Mouse (Mus musculus) neural tube, embryonic 12.5 days (tissue): Measurements from ENCODE around the gene Nudt3. TPM values are rescaled to one million over a fixed set of nuclear protein-coding genes. Genes with fewer than 3 reads are reported as not detected.

Experiments used
- ATAC-seq: fragments of 200-750 bp; cut with Nextera tagmentation; 2 replicates; pipeline ENCODE4 v1.8.0; 2017; ENCODE audit warnings: low read depth, mild to moderate bottlenecking, moderate TSS enrichment, moderate library complexity; ENCODE audit not compliant: low FRiP score
- H3K27ac ChIP-seq: fragments of 300-500 bp; sonication (generic); 2 replicates; pipeline ENCODE4 v1.5.1; 2016
- H3K27me3 ChIP-seq: fragments of 300-500 bp; sonication (generic); replicated peaks from 2 replicates; pipeline ENCODE4 v1.6.1; 2016; ENCODE audit warnings: mild to moderate bottlenecking
- H3K36me3 ChIP-seq: fragments of 300-500 bp; sonication (generic); 2 replicates; pipeline ENCODE4 v1.6.1; 2016; ENCODE audit warnings: mild to moderate bottlenecking
- H3K4me1 ChIP-seq: fragments of 300-500 bp; sonication (generic); 2 replicates; pipeline ENCODE4 v1.6.1; 2016
- H3K4me2 ChIP-seq: fragments of 300-500 bp; sonication (generic); replicated peaks from 2 replicates; pipeline ENCODE4 v1.6.1; 2016; ENCODE audit warnings: mild to moderate bottlenecking
- H3K4me3 ChIP-seq: fragments of 300-500 bp; sonication (generic); 2 replicates; pipeline ENCODE4 v1.5.1; 2016
- H3K9ac ChIP-seq: fragments of 300-500 bp; sonication (generic); 2 replicates; pipeline ENCODE4 v1.6.1; 2016; ENCODE audit warnings: mild to moderate bottlenecking
- H3K9me3 ChIP-seq: fragments of 300-500 bp; sonication (generic); 2 replicates; pipeline ENCODE4 v1.6.1; 2016; ENCODE audit warnings: mild to moderate bottlenecking
- WGBS: fragments of 180-500 bp; shearing (Covaris S2); methylation state at CpG from one replicate; pipeline ENCODE4 v1.1.7; 2016; 5-methylcytosine and 5-hydroxymethylcytosine counted together
- polyA plus RNA-seq: library from polyadenylated mRNA; unstranded; fragments of >200 nt; fragmentation: Nextera tagmentation; extraction: Ambion mirVana; gene quantifications from 2 replicates; pipeline ENCODE4 v1.2.1, GENCODE M21; 2016

Nudt3 gene
- polyA plus RNA-seq = 213 and 227 TPM in 2 replicates

GRCm38 (mm10) chr17:27623360-27624326 lies at the start of gene Nudt3:
Gene Nudt3, minus strand, starts transcription at chr17:27623495.
- H3K9ac ChIP-seq = peak within 1 kb of the TSS; percentile 99
- peaks cover 1% of the 10 kb centered on the region for H3K36me3 ChIP-seq
- H3K9me3 ChIP-seq = no peaks in the 10 kb centered on the region
- ATAC-seq = peak; percentile 84
- H3K4me3 ChIP-seq = peak within 1 kb of the TSS; percentile 97
- peak within 1 kb of the TSS; percentile 73 for H3K4me2 ChIP-seq
- H3K4me1 ChIP-seq = peaks cover 33% of the 10 kb centered on the region
- 8% methylated on average over 91 of the region's 91 CpGs for WGBS
- H3K27ac ChIP-seq = peak within 1 kb of the TSS; percentile 98
- H3K27me3 ChIP-seq = no peaks in the 10 kb centered on the region

DNA sequence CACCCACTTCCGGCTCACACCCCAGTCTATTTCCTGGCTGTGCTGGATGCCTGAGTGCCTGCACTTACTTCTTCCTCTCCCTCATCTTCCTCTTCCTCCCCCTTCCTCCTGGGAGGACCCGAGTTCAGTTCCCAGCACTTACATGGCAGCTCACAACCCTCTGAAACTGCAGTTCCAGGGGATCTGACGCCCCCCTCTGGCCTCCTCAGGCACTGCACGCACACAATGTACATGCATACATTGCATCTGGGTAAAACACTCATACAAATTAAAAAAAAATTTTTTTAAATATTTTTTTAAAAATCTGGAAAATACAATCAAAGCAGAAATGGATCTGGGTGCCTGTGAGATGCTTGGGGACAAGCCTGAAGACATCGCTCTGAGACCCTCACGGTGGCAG lies 48.4 kb upstream of the Nudt3 start:
- H3K27me3 ChIP-seq = no peaks in the 10 kb centered on the region
- no peak for ATAC-seq
- H3K9ac ChIP-seq = no peak overlapping the region
- no peaks in the 10 kb centered on the region for H3K9me3 ChIP-seq
- no peaks in the 10 kb centered on the region for H3K36me3 ChIP-seq
- no peak overlapping the region for H3K4me2 ChIP-seq
- no peak overlapping the region for H3K27ac ChIP-seq
- no peak overlapping the region for H3K4me3 ChIP-seq
- WGBS = 84% methylated on average over 6 of the region's 6 CpGs
- no peaks in the 10 kb centered on the region; the same call in 1 of the 2 replicates for H3K4me1 ChIP-seq

DNA sequence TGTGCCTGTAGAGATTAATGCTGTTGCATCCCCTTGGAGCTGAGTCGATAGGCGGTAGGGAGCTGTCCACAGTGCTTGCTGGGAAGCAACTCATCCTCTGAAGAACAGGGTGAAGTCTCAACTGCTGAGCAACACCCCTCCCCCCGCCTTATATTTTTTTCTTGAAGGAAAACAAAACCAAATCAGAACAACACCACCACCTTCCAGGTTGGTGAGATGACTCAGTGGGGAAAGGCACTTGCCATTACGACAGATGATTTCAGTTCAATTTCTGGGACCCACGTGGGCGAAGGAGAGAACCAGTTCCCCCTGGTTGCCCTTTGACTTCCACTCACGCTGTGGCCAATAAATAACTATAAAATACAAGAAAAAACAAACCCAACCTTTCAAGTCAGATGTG lies 35.5 kb upstream of the Nudt3 start:
- H3K4me1 ChIP-seq = peaks cover 18% of the 10 kb centered on the region
- no peak overlapping the region for H3K27ac ChIP-seq
- H3K9me3 ChIP-seq = no peaks in the 10 kb centered on the region
- no peaks in the 10 kb centered on the region for H3K36me3 ChIP-seq
- peaks cover 26% of the 10 kb centered on the region for H3K27me3 ChIP-seq
- WGBS = 66% methylated on average over 7 of the region's 7 CpGs
- no peak overlapping the region for H3K4me2 ChIP-seq
- no peak for ATAC-seq
- no peak overlapping the region for H3K9ac ChIP-seq
- no peak overlapping the region for H3K4me3 ChIP-seq

DNA sequence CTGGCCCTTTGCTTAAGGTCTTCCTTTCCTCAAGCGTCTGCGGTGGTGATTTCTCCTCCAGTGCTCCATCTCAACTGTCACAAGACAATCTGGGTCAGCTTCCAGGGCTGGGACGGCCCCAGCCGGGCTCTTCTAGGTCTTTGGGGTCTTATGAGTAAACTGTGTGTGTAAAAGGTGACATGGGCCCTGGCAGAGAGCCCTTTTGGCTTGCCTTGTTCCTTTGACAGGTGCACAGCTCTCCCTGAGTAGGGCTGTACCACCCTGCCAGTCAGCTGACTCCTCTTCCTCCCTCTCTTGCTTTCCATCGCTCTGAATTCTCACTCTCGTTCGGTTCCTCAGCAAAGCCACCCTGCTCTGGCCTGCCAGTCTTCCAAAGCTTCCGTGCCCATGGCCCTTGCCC lies 33.8 kb upstream of the Nudt3 start:
- Histone ChIP-seq H3K27ac (no peak overlapping the region), H3K27me3 (peaks cover 26% of the 10 kb centered on the region), H3K4me2 (no peak overlapping the region), H3K36me3 (no peaks in the 10 kb centered on the region), H3K4me3 (no peak overlapping the region), H3K9ac (no peak overlapping the region), H3K9me3 (no peaks in the 10 kb centered on the region), H3K4me1 (peaks cover 18% of the 10 kb centered on the region)
- WGBS = 71% methylated on average over 8 of the region's 8 CpGs
- no peak for ATAC-seq

DNA sequence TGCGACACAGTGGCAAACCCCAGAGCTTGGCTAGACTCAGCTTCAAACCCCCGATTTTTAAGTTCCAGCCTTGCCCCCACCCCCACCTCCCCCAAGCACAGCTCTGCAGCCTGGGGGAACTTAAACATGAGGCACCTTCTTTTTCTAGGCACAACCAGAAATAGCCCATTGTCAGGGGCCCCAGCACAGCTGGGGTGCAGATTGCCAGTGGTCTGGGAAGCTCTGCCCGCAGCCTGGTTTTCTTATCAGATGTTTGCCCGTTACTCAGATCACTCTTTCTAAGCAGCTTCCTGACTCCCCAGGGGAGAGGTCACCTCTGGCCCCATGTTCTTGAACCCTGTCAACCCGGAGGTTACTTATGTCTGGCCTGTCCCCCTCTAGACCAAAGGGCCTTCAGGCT lies 33.1 kb upstream of the Nudt3 start:
- Histone ChIP-seq H3K27me3 (peaks cover 26% of the 10 kb centered on the region), H3K36me3 (no peaks in the 10 kb centered on the region), H3K4me1 (peaks cover 23% of the 10 kb centered on the region), H3K4me3 (no peak overlapping the region), H3K9me3 (no peaks in the 10 kb centered on the region), H3K9ac (peak overlapping the region; percentile 73; the same call in 1 of the 2 replicates), H3K27ac (no peak overlapping the region), H3K4me2 (peak overlapping the region; percentile 90)
- ATAC-seq = no peak
- 22% methylated on average over 5 of the region's 5 CpGs for WGBS

DNA sequence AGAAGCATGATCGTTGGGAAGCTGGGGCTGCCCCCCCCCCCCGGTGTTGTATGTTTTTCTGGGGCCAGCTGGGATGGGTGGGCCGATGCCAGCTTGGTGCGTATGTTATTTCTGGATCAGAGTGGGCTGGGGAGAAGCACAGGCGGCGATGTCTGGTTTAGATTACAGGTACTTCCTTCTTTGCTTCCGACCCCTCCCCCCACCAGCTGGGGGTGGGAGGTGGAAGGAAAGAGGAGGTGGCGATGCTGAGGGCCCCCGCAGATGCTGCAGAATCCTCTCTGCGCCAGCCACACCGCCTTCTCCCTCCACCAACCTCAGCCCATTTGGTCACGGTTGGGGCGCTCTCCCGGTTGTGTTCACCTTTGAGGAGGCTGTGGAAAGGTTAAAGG lies 32.7 kb upstream of the Nudt3 start:
- WGBS = 5% methylated on average over 14 of the region's 14 CpGs

DNA sequence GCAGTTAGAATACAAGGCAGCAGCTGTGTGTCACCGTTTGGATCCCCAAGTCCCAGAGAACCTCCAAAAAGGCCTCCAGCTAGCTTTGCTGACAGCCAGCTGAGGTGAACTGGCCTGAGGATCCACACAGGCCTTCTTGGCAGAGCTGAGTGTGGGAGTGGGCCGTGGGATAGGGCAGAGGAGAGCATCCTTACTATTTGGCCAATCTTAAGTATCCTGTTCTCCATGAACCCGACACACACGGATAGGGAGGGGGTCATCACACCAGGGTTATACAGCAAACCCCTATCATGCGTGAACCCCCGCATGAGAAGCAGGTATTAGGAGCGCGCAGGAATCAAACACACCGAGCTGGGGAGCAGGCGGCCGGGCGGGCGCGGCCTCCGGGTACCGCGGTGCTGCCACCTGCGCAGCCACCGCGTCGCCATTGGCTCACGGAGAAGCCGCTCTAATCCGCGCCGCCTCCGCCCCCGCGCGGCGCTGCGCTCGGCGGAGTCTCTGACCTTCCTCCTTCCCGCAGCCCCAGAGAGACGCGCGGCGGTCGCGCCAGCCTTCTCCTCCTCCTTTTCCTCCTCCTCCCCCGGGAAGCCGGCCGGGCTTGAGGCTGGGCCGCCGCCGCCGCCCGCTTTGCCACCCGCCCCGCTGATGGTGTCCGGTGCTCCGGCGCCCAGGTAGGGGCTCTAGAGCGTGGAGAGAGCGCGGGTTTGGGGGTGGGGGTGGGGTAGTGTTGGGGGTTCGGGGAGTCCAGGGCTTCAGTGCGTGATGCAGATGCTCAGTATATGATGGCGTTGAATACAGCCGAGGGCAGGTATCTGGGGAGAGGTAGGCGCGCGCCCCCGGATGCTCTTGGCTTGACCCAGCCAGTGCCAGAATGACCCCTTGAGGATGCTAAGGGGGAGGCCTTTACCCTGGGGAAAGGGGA lies 32.1 kb upstream of the Nudt3 start, which contains the start of gene Pacsin1:
Gene Pacsin1, plus strand, starts transcription at position 421 of the 922 bp plus-strand sequence.
- peaks cover 23% of the 10 kb centered on the region for H3K4me1 ChIP-seq
- ATAC-seq = peak; percentile 82
- H3K4me3 ChIP-seq = peak within 1 kb of the TSS; percentile 60
- H3K27ac ChIP-seq = no peak within 1 kb of the TSS; the same call in 1 of the 2 replicates
- 2% methylated on average over 50 of the region's 65 CpGs for WGBS
- no peaks in the 10 kb centered on the region for H3K9me3 ChIP-seq
- peak within 1 kb of the TSS; percentile 90 for H3K4me2 ChIP-seq
- no peaks in the 10 kb centered on the region for H3K36me3 ChIP-seq
- peak within 1 kb of the TSS; percentile 73 for H3K9ac ChIP-seq
- peaks cover 26% of the 10 kb centered on the region for H3K27me3 ChIP-seq

More for the DNA sequence above, 32.7 kb upstream of the Nudt3 start:
- ATAC-seq = no peak
- H3K27ac ChIP-seq = no peak overlapping the region
- H3K36me3 ChIP-seq = no peaks in the 10 kb centered on the region
- peak overlapping the region; percentile 90 for H3K4me2 ChIP-seq
- H3K9me3 ChIP-seq = no peaks in the 10 kb centered on the region
- peaks cover 23% of the 10 kb centered on the region for H3K4me1 ChIP-seq
- H3K9ac ChIP-seq = peak overlapping the region; percentile 73
- H3K4me3 ChIP-seq = peak overlapping the region; percentile 60
- H3K27me3 ChIP-seq = peaks cover 26% of the 10 kb centered on the region

DNA sequence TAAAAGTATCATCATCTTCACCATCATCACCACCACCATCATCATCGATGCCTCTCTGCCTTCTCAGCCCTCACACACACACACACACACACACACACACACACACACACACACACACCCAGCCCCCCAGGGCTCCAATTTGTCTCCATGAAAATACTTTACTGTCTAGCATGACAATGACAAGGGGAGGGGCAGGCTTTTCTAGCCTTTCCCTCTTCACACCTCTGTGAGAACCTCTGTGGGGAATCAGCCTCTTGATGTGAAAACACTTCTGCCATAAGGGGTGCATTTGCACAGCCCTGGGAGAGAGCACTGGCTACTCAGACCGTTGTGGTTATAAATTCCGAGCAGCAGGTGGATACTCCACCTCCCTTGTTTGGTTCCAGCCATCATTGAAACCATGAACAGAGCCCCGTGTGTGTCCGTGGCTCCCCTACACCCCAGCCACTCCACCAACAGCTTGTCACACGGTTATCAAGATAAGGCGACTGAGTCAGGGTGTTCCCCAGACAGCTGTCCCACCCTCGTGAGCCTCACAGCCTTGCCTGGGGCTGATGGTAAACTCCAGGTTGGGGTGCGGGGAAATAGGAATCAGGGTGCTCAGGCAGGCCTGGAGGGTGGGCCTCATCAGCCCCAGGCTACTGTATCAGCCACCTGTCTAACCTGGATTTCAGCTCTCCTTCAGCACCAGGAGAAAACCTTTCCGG lies 30.1 kb upstream of the Nudt3 start:
- H3K4me1 ChIP-seq = peaks cover 23% of the 10 kb centered on the region
- no peak for ATAC-seq
- no peak overlapping the region for H3K4me3 ChIP-seq
- WGBS = 55% methylated on average over 10 of the region's 10 CpGs
- peaks cover 26% of the 10 kb centered on the region for H3K27me3 ChIP-seq
- no peaks in the 10 kb centered on the region for H3K9me3 ChIP-seq
- H3K27ac ChIP-seq = no peak overlapping the region
- no peaks in the 10 kb centered on the region for H3K36me3 ChIP-seq
- H3K4me2 ChIP-seq = no peak overlapping the region
- H3K9ac ChIP-seq = no peak overlapping the region

- Histone ChIP-seq H3K9me3 (no peaks in the 10 kb centered on the region), H3K27ac (no peak overlapping the region), H3K4me3 (no peak overlapping the region), H3K9ac (no peak overlapping the region), H3K27me3 (peaks cover 24% of the 10 kb centered on the region), H3K36me3 (no peaks in the 10 kb centered on the region), H3K4me1 (peaks cover 23% of the 10 kb centered on the region), H3K4me2 (no peak overlapping the region)
- ATAC-seq = no peak
- 84% methylated on average over 23 of the region's 23 CpGs for WGBS
Measured at GRCm38 (mm10) chr17:27652046-27652790, 28.9 kb upstream of the Nudt3 start.

- Histone ChIP-seq H3K4me3 (no peak overlapping the region), H3K4me1 (peaks cover 14% of the 10 kb centered on the region), H3K27me3 (peaks cover 13% of the 10 kb centered on the region), H3K4me2 (no peak overlapping the region), H3K9ac (no peak overlapping the region), H3K36me3 (no peaks in the 10 kb centered on the region), H3K27ac (no peak overlapping the region), H3K9me3 (no peaks in the 10 kb centered on the region)
- ATAC-seq = no peak
- WGBS = 82% methylated on average over 13 of the region's 13 CpGs
Measured at GRCm38 (mm10) chr17:27650586-27650985, 27.3 kb upstream of the Nudt3 start.

GRCm38 (mm10) chr17:27650160-27650559 lies 26.9 kb upstream of the Nudt3 start:
- H3K4me2 ChIP-seq = no peak overlapping the region
- peaks cover 9% of the 10 kb centered on the region for H3K27me3 ChIP-seq
- no peak for ATAC-seq
- WGBS = 13% methylated on average over 12 of the region's 12 CpGs
- no peaks in the 10 kb centered on the region for H3K36me3 ChIP-seq
- H3K4me1 ChIP-seq = peaks cover 10% of the 10 kb centered on the region; the same call in 1 of the 2 replicates
- H3K4me3 ChIP-seq = no peak overlapping the region
- H3K9ac ChIP-seq = no peak overlapping the region
- no peaks in the 10 kb centered on the region for H3K9me3 ChIP-seq
- no peak overlapping the region for H3K27ac ChIP-seq
